Mouse (Mus musculus) mouse trophoblast stem cell (cell line): Measurements from ENCODE around the gene Kcnj16.

ENCODE experiments used
- in situ Hi-C, 2 experiments: fragments of 300-500 bp; cut with MseI, MboI; formaldehyde crosslinking; loops; 2 replicates in 1 of 2; 3 replicates in 1 of 2; pipeline ENCODE4 v1.15.1; 2025

The Kcnj16 gene

GRCm38 (mm10) chr11:110967762-110968135 lies at the start of gene Kcnj16:
Gene Kcnj16, plus strand, starts transcription at chr11:110968033.
- in situ Hi-C loops, result no loop called here

DNA sequence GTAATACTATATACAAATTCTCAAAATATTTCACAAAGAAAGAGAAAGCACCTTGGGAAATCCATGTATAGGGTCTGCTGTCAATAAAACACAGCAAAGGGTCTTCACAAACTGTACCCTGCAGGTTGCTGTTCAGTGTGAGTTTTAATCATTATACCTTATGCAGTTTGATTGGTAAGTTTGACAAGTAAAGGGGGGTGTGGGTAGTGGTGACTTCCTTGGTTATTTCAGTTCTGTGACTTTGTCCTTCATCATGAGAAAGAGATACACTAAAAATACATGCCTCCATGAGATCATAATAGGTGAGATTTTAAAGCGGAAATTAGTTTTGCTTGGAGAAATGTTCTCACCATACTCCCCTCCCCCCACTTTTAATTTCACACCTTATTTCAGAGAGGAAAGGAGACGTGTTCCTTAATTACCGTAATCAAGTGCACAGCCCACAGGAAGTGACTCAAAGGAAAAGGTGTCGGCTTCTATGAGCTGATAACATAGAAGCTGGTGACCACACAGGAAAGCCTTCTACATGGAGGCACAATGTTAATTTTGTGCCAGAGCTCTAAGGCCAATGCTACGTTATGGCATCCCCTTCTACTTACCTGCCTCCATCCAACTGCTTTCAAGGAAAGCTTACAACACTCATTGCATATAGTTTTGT lies 48.9 kb upstream of the Kcnj16 start:
- in situ Hi-C loops, result no loop called here

DNA sequence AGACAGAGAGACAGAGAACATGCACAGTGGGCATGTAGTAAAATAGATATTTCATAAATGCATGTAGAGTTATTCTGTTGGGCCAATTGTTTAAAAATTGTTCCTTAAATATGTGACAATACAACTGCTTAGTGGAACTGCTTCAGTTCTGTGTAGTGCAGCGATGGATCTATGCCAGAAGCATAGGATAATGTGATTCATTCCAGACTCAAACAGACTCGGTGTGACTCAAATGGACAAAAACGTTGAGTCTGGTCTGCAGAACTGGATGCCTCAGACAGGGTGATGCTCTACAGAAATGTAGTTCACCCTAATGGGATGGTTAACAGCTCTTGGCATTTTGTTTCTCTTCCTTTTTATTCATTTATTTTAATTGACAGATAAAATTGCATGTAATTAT lies 32.1 kb upstream of the Kcnj16 start:
- in situ Hi-C loops, result no loop called here

- in situ Hi-C loops, result no loop called here
These were observed 25.6 kb upstream of the Kcnj16 start for GRCm38 (mm10) chr11:110942280-110942679.

DNA sequence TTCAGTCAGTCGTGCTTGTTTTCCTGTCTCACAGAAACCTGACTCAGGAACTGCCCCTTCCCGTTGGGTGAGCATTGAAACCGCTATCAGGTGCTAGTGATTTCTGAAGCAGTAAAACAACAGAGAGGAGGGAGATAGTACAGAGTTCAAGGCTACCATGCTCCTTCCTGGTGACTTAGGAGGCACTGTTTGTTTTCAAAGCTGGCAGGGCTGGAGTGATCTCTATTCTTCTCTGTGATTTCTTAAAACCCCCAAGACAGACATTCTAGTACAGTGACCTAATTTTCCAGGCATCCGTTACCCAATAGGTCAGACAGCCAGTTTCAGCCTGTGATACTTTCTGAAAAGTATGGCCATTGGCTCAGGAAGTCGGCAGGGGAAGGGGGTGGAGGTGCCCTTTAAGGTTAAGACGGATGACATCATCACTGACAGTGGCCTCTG lies 25.1 kb upstream of the Kcnj16 start:
- in situ Hi-C loops, result no loop called here

- in situ Hi-C loops, result no loop called here
These were observed 11.2 kb upstream of the Kcnj16 start for GRCm38 (mm10) chr11:110956665-110957064.

DNA sequence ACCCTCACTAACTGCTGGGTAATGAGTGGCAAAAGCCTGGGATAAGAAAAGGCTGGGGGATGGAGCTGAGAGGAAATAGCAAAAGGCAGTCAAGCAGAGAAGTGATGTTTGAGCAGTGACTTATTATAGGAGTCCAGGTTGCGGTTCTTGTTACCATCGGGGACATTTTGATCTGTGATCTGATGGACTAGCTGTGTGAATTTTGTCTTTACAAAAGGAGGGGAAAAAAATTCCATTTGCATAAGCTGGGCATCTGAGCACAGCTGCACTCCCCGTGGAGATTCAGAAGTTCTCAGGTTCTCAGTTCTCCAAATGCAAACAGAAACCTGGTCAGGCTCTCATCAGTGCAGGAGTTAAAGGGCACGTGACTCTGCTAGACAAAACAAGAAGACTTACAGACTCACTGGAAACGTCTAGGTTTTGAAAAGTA lies 6.2 kb upstream of the Kcnj16 start:
- in situ Hi-C loops, result no loop called here

DNA sequence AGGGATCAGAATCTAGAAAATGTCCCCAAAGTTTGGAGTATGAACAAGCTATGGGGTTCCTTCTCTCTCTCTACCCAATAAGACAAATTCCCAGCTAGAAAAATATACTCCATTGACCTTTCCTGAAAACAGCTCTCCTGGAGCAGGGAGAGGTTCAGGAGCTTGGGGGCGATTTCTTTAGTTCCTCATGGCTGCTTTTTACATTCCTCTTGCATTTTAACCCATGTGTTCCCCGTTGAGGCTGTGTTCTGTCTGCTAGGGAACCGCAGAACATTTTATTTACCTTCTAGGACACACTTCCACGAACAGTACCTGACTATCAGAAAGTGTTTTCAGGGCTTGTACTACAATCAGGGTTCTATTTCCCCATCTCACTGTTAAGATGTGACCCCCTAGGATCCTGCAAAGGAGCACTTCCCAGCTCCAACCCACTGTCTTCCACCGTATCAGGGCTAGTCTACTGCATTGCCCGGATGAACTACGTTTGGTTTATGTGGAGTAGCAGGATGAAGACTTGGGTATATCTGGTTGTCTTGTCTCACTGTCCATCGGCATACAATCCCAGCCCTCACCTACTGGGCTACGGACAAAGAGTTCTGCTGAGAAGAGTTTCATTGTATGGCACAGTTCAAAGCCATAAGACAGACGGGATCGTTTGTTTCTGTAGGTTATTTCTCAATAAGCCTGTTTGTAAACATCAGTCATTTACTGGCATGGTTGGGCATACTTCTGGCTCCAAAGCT lies 643 bp upstream of the Kcnj16 start:
- in situ Hi-C loops, result no loop called here

GRCm38 (mm10) chr11:110968901-110969300 lies 1.1 kb downstream of the Kcnj16 start:
- in situ Hi-C loops, result no loop called here

GRCm38 (mm10) chr11:110985508-110985907 lies 17.7 kb downstream of the Kcnj16 start:
- in situ Hi-C loops, result no loop called here

GRCm38 (mm10) chr11:110985949-110986348 lies 18.1 kb downstream of the Kcnj16 start:
- in situ Hi-C loops, result no loop called here

DNA sequence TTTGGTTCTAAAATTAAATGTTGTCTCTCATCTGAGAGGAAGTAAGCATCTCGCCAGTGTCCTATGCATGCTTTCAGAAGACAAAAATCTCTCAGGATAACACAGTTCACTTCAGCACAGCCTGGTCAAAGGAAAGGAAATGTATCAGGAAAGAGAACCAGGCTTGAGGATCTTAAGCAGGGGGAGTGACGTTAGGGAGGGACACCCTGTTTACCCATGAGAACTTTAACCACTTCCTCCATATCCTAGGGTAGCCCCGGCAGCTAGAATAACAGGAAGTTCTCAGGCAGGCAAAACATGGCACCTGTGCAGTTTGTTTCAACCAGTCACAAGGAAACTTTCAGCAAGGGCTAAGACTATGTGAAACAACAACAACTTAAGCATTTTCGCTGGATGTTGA lies 25.8 kb downstream of the Kcnj16 start:
- in situ Hi-C loops, result no loop called here

GRCm38 (mm10) chr11:110997211-110997610 lies 29.4 kb downstream of the Kcnj16 start:
- in situ Hi-C loops, result no loop called here

GRCm38 (mm10) chr11:111005103-111005502 lies 37.3 kb downstream of the Kcnj16 start:
- in situ Hi-C loops, result no loop called here

GRCm38 (mm10) chr11:111009471-111009870 lies 41.6 kb downstream of the Kcnj16 start:
- in situ Hi-C loops, result no loop called here

DNA sequence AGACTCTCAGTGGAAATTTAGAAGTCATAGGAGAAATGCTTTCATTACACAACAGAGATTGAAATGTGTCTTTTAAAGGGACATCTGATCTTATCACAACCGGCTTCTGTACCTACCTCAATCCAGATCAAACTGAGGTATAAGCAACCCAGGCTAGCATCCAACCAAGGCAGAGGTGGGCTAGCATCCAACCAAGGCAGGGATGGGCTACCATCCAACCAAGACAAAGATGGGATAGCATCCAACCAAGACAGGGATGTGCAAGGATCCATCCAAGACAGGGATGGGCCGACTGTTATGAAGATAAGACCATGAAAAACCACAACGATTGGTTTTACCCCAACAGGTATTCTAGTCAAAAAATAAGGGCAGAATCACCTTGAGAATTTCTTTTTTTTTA lies 48.4 kb downstream of the Kcnj16 start:
- in situ Hi-C loops, result no loop called here

DNA sequence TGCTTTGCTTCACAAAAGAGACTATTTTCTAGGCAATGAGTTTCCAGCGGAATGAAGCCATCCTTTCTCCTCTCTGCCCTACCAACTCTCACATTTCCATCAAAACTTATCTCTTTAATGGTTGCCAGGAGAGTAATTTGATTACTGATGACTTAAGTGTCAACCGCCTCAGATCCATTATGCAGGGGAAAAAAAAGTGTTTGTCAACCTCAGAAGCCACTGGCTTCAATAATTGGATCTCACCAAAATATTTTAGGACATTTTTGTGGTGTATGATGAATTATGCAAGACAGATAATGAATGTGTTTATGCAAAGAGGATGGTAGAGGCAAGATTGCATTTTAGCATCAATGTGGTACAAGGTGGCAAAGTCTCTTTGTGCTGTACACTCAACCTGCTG lies 52.4 kb downstream of the Kcnj16 start:
- in situ Hi-C loops, result no loop called here

DNA sequence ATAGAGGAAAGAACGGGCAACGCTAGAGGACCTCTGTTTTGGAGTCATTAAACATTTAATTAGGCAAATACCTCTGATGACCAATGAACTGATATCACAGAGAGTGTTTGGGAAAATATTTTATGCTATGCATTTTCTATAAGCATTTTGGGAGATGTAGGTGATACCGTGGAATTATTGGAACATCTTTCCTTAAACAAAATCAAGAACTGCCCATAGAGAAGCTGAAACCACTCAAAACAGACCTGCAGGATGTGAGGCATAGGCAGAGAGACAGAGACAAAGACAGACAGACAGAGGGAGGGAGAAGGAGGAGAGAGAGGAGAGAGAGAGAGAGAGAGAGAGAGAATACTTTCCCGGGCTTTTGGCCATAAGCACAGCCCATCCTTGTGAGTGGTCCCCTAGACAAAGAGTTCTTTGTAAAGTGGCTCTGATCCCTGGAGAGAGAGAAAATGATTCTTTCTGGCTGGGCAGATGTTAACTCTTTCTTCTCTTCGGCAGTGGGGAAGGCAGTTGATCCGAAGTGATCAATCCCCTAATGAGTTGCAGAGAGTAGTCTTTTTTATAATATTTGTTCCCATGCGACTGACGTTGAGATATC lies 54.9 kb downstream of the Kcnj16 start:
- in situ Hi-C loops, result no loop called here

DNA sequence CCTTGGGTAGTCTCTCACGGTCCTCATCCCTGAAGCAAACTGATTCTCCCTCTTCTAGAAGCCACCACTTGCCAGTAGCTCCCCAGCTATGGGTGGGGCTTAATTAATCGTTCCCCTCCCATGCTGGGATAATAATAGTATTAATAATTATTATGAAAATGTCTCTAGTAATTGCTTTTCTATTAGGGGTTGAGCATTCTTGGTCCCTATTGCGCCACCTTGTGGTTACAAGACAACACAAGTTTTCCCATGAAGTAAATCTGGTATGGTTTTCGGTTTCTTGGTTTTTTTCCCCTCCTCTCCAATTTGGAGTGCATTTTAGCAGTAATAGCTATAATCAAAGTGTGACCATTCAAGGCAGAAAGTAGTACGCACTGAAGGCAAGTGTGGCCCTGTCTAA lies 74.3 kb downstream of the Kcnj16 start:
- in situ Hi-C loops, result loop anchor here in 1 of 2 experiments (10.0 kb wide), 1 partner anchor 477 kb away; no protein-coding TSS in a partner anchor

DNA sequence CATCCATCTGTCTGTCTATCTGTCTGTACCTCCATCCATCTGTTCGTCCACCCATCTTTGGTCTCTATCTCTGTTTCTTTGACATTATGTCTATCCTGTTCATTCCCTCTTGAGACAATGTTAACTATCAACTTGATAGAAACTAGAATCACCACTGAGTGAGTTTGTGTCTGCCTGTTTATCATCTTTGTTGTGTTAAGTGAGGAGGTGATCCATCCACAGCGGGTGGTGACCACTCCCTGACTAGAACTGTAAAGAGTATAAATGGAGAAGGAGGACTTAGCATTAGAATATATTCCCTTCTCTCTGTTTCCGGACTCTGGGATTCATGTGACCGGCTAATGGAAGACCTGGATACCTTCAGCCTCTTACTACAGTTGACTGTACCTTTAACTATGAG lies 75.5 kb downstream of the Kcnj16 start:
- in situ Hi-C loops, result loop anchor here in 1 of 2 experiments (10.0 kb wide), 1 partner anchor 478 kb away; no protein-coding TSS in a partner anchor

- in situ Hi-C loops, result loop anchor here in 1 of 2 experiments (25.0 kb wide), 1 partner anchor 517 kb away; no protein-coding TSS in a partner anchor
These were observed 86.4 kb downstream of the Kcnj16 start for GRCm38 (mm10) chr11:111054252-111054651.
